Mouse (Mus musculus) hematopoietic stem cell, adult 5-6 weeks (primary cell): ENCODE data around the gene Slain2. TPM values are rescaled to one million over a fixed set of nuclear protein-coding genes. Genes with fewer than 3 reads are reported as not detected.

Experiments used
- ATAC-seq, 2 experiments: fragments of 125-278 bp in 1 of 2; replicated peaks in 1 of 2; 2 replicates each; pipeline ENCODE4 v1.8.0; 2016 to 2017; ENCODE audit warnings: inconsistent platforms in 2 of 2, mild to moderate bottlenecking in 2 of 2, moderate number of reproducible peaks in 2 of 2, low read depth in 1 of 2, moderate TSS enrichment in 1 of 2; ENCODE audit not compliant: low FRiP score in 2 of 2, poor library complexity in 2 of 2, severe bottlenecking in 2 of 2, insufficient read depth in 1 of 2, low TSS enrichment in 1 of 2
- total RNA-seq: library from RNA; stranded (forward); fragments of 172-1452, 232-1000 nt; gene quantifications from 2 replicates; pipeline ENCODE4 v1.2.3, GENCODE M21; 2017

Gene Slain2
- 40.2 and 51.7 TPM in 2 replicates for total RNA-seq

- peak; percentile 79 to 85 for ATAC-seq
Measured at GRCm38 (mm10) chr5:72913648-72914557, at the start of gene Slain2. TSS of gene Slain2 (plus strand) at chr5:72914304.

- ATAC-seq, result no peak
Measured at GRCm38 (mm10) chr5:72864654-72865178, 49.4 kb upstream of the Slain2 start.

GRCm38 (mm10) chr5:72866260-72866905, 47.7 kb upstream of the Slain2 start:
- ATAC-seq, result no peak

- ATAC-seq, result peak; percentile 19; a peak in 1 of 4 replicates
Measured at GRCm38 (mm10) chr5:72867036-72867672, 47.0 kb upstream of the Slain2 start.

- peak; percentile 73 to 87 for ATAC-seq
Measured at GRCm38 (mm10) chr5:72868091-72868875, 45.8 kb upstream of the Slain2 start, which contains the start of gene Tec. TSS of gene Tec (minus strand) at chr5:72868483.

- ATAC-seq, result no peak
Measured at GRCm38 (mm10) chr5:72869779-72870608, 44.1 kb upstream of the Slain2 start.

GRCm38 (mm10) chr5:72871114-72871513, 43.0 kb upstream of the Slain2 start:
- no peak for ATAC-seq

GRCm38 (mm10) chr5:72879736-72880135, 34.4 kb upstream of the Slain2 start:
- ATAC-seq, result peak in 1 of 2 experiments; percentile 6; a peak in 1 of 4 replicates

GRCm38 (mm10) chr5:72881748-72882411, 32.2 kb upstream of the Slain2 start:
- ATAC-seq, result no peak

- no peak for ATAC-seq
Measured at GRCm38 (mm10) chr5:72882412-72882765, 31.7 kb upstream of the Slain2 start.

GRCm38 (mm10) chr5:72883706-72884105, 30.4 kb upstream of the Slain2 start:
- ATAC-seq, result peak; percentile 21 to 32; a peak in 1 of 4 replicates

GRCm38 (mm10) chr5:72886458-72887222, 27.5 kb upstream of the Slain2 start:
- ATAC-seq, result no peak

- no peak for ATAC-seq
Measured at GRCm38 (mm10) chr5:72888260-72888659, 25.8 kb upstream of the Slain2 start.

- ATAC-seq, result peak; percentile 58 to 87
Measured at GRCm38 (mm10) chr5:72891534-72891933, 22.6 kb upstream of the Slain2 start.

- peak; percentile 19 to 36; a peak in 2 of 4 replicates for ATAC-seq
Measured at GRCm38 (mm10) chr5:72893987-72894386, 20.1 kb upstream of the Slain2 start.
